Mouse (Mus musculus): ENCODE data around the gene Hpse.

Hpse gene

DNA sequence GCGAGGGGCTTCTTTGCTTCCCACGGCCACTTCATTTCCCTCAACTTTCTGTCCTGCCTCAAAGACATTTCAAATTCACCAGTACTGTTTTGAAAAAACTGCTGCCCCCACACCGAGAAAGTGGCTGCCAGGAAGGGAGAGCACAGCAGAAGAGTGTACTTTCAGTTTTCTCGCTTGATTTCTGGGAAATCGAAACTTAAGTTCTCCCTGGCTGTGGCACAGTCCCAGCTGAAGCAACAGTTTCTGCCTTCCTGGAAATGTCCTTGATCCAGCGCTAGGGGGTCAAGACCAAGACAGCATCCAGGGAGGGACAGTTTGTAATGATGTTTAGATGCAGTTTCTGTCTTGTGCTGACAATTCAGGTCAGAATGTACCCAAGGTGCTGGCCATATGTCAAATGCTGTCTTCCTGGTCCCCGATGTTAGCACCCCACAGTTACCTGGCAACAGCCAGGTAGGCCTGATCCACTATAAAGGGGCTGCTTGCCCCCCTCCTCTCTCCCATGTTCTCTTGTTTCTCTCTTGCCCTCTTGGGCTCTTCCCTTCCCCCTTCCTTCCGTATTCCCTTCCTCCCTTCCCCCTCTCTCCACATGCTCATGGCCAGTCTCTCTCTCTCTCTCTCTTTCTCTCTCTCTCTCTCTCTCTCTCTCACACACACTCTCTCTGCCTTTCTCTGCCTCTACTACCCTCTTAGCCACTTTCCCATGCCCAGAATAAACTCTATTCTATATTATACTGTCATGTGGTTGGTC, 82.5 kb downstream of the Hpse start:
- peak; percentile 64 to 65 for DNase-seq

DNA sequence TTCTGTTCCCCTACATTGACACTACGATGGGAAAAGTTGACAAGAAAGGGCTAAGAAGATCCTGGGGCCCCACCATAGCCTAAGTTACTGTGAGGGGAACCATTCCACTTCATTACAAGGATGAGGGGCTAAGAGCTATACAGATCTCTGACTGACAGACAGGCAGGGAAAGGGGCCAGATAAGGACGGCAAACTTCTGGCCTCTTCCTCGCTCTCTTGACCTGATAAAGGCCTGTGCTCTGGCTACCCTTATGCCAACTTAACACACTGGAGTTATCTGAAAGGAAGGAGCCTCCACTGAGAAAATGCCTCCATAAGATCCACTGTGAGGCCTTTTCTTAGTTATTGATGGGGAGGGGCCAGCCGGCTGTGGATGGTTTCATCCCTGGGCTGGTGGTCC, 83.6 kb downstream of the Hpse start:
- no peak for DNase-seq

DNA sequence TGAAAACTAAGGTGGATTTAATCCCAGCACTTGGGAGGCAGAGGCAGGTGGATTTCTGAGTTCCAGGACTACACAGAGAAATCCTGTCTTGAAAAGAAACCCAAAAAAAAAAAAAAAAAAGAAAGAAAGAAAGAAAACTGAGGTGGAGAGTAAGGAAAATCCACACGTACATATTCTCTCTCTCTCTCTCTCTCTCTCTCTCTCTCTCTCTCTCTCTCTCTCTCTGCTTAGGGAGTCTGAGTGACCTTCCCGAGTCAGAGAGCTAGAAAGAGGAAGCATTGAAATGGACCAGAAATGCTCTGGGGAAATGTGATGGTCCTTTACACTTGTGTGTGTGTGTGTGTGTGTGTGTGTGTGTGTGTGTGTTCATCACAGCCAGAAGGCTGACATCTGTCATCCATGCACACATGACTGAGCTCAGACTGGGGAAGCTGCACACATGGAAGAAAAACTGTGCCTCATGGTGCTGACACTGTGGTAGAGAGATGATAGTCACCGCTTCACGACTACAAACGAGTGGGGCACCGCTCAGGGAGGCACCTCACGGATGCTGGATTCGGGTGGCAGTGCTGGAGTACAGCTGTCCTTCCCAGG, 84.5 kb downstream of the Hpse start:
- no peak for DNase-seq

DNA sequence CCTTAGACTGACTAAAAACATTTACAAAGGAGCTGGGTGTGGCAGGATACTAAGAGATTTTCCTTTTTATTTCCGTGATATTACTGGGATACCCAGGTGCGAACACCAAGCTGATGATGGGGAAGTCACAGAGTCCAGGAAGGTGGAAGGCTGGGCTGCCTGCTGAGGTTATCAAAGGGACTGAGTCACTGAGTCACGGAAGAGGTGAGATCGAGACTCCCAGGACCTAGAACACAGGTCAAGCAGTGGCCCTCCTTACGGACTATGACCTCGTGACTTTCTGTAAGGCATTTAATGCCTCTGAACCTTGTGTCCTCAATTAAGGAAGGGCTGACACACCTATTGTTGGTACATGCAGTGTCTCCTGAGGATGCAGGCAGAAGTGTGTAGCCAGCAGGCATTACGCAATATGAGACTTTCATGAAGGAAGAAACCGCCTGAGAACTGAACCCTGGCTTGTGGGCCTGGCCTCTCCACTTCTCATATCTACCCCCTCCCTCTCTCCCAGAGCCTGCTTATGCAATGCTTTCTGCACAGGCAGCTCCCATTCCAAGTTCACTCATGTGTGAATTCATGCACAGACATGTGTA, 86.9 kb downstream of the Hpse start:
- DNase-seq, result peak; percentile 68 to 88

Data from kidney, postnatal 36 days (tissue).